Mouse (Mus musculus) left cerebral cortex, adult 8-10 months (tissue): ENCODE data around the gene Ms4a15. TPM values are rescaled to one million over a fixed set of nuclear protein-coding genes. Genes with fewer than 3 reads are reported as not detected.

ENCODE experiments used
- total RNA-seq, 4 experiments: library from RNA; stranded (reverse); gene quantifications; 2 replicates each; pipeline ENCODE4 v1.2.4; 2022

Gene Ms4a15
- total RNA-seq, 4 experiments from 2014 or later: 1.1 TPM; not detected in 3

Other genes with a start within 250 kb of the Ms4a15 start
- 1 to 10 TPM; 1.5 to 4.1 (median 2.2) TPM for gene Cd6, start 163.2 kb downstream of the Ms4a15 start, total RNA-seq
- gene Slc15a3, start 153.5 kb downstream of the Ms4a15 start, total RNA-seq: 10 to 100 TPM in 1 of 4 experiments, 1 to 10 TPM in 3; 1.2 to 11.7 (median 3.9) TPM
- 100 to 1,000 TPM; 218 to 239 (median 228) TPM for gene Tmem132a, start 123.3 kb downstream of the Ms4a15 start, total RNA-seq
- 10 to 100 TPM; 45.0 to 48.1 (median 45.5) TPM for gene Tmem109, start 111.2 kb downstream of the Ms4a15 start, total RNA-seq
- gene Prpf19, start 98.0 kb downstream of the Ms4a15 start, total RNA-seq: 100 to 1,000 TPM; 196 to 220 (median 207) TPM
- gene Zp1, start 72.6 kb downstream of the Ms4a15 start, total RNA-seq: 1 to 10 TPM in 1 of 4 experiments, under 1 TPM in 1, not detected in 2; 0.19 to 1.5 TPM
- gene Ptgdr2, start 56.1 kb downstream of the Ms4a15 start, total RNA-seq: under 1 TPM in 2 of 4 experiments, not detected in 2; 0.17 to 0.19 TPM
- 1 to 10 TPM; 7.2 to 8.2 (median 7.7) TPM for gene Ccdc86, start 44.0 kb downstream of the Ms4a15 start, total RNA-seq
- gene Ms4a10, start 18.6 kb downstream of the Ms4a15 start, total RNA-seq: not detected
- not detected for gene Ms4a18, start 24.8 kb upstream of the Ms4a15 start, total RNA-seq
- gene Ms4a8a, start 87.9 kb upstream of the Ms4a15 start, total RNA-seq: under 1 TPM in 1 of 4 experiments, not detected in 3; 0.46 TPM
- gene 1700017D01Rik, start 137.6 kb upstream of the Ms4a15 start, total RNA-seq: not detected
- gene 1700025F22Rik, start 172.1 kb upstream of the Ms4a15 start, total RNA-seq: not detected
- gene Ms4a13, start 203.5 kb upstream of the Ms4a15 start, total RNA-seq: not detected
- not detected for gene Ms4a12, start 239.2 kb upstream of the Ms4a15 start, total RNA-seq